8 mouse cellular contexts compared by ENCODE assay signal in the genomic region with DNA sequence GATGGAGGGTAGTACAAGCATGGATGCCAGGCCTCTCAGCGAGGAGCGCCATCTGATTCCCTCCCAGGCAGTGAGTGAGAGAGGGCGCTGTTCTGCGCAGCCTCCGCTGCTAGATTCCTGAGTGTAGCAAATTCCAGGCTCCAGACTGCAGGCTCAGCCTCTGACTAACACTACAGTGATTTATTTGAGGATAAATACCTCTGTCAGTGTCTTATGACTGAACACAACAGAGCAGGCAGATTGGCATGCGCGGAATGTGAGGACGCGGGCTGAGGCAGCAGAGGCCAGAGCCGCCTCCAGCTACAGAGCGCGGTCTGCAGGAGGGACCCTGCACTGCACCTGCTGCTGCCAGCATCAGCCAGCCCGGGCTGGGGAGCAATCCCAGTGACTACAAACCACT.
DNase-seq lines count a peak whose midpoint lies in the region; ATAC-seq and TF ChIP-seq lines count a peak whose summit lies in the region.

No protein-coding gene starts in this region.

- peak; percentile 50 for DNase-seq in cerebellum, adult 9-11 months
- peak; percentile 54 to 63 for DNase-seq in frontal cortex, postnatal 10 days (ENCODE audit: low spot score in 2 of 2)
- peak; percentile 85 for DNase-seq in layer of hippocampus, adult 9-11 months
- DNase-seq in lung, postnatal 0 days (ENCODE audit: low spot score): peak; percentile 95
- peak; percentile 75 to 80 for DNase-seq in right cerebral cortex, postnatal 10 days (ENCODE audit: low spot score in 2 of 2)

- H3K9me3 ChIP-seq in ES-Bruce4 (replicated peaks; ENCODE audit: control insufficient read depth, insufficient read depth, low read length, poor library complexity, severe bottlenecking): no peaks in the 10 kb centered on the region
- H3K9me3 ChIP-seq in hindbrain, embryonic 12.5 days (replicated peaks): no peaks in the 10 kb centered on the region
- H3K9me3 ChIP-seq in lung, postnatal 0 days (ENCODE audit: low read length): no peaks in the 10 kb centered on the region

- H3K36me3 ChIP-seq in ES-Bruce4 (ENCODE audit: control insufficient read depth, insufficient read depth, low read length, poor library complexity, severe bottlenecking): no peaks in the 10 kb centered on the region
- peaks cover 12% of the 10 kb centered on the region for H3K36me3 ChIP-seq in hindbrain, embryonic 12.5 days
- H3K36me3 ChIP-seq in lung, postnatal 0 days (ENCODE audit: insufficient read depth, low read length): no peaks in the 10 kb centered on the region

- peak overlapping the region; percentile 12; the same call in 1 of the 2 replicates for H3K4me2 ChIP-seq in hindbrain, embryonic 12.5 days (replicated peaks)
- no peak overlapping the region for H3K4me2 ChIP-seq in lung, postnatal 0 days (replicated peaks; ENCODE audit: low read depth, low read length)

- H3K4me3 ChIP-seq in ES-Bruce4 (ENCODE audit: low read depth, low read length): no peak overlapping the region
- no peak overlapping the region for H3K4me3 ChIP-seq in hindbrain, embryonic 12.5 days
- H3K4me3 ChIP-seq in lung, postnatal 0 days (ENCODE audit: low read depth, low read length): no peak overlapping the region

- H3K27me3 ChIP-seq in ES-Bruce4 (ENCODE audit: control insufficient read depth, insufficient read depth, low read length, poor library complexity, severe bottlenecking): no peaks in the 10 kb centered on the region
- H3K27me3 ChIP-seq in hindbrain, embryonic 12.5 days: no peaks in the 10 kb centered on the region
- H3K27me3 ChIP-seq in lung, postnatal 0 days (replicated peaks; ENCODE audit: insufficient read depth, low read length): no peaks in the 10 kb centered on the region

- TF ChIP-seq EP300 in ES-Bruce4 (IDR thresholded peaks at IDR 0.05; ENCODE audit: insufficient read depth, low read depth, low read length): peak; percentile 85
- TF ChIP-seq EP300 in lung, postnatal 0 days (IDR thresholded peaks at IDR 0.05): peak; percentile 83

- peak; percentile 59 for ATAC-seq in hindbrain, embryonic 12.5 days (ENCODE audit: low FRiP score)
- ATAC-seq in lung, postnatal 0 days: peak; percentile 86
- ATAC-seq in inflammation-experienced regulatory T-cells, adult 6 months: no peak

- H3K27ac ChIP-seq in ES-Bruce4 (ENCODE audit: insufficient read depth, low read length): peak overlapping the region; percentile 19; the same call in 1 of the 2 replicates
- peak overlapping the region; percentile 72 for H3K27ac ChIP-seq in hindbrain, embryonic 12.5 days
- H3K27ac ChIP-seq in lung, postnatal 0 days (ENCODE audit: low read length): peak overlapping the region; percentile 45

- peak; percentile 42 for TF ChIP-seq CTCF in ES-Bruce4 (IDR thresholded peaks at IDR 0.05; ENCODE audit: low read depth, low read length)
- TF ChIP-seq CTCF in lung, postnatal 0 days (IDR thresholded peaks at IDR 0.05): peak; percentile 81

- H3K9ac ChIP-seq in ES-Bruce4 (ENCODE audit: low read depth, poor library complexity, severe bottlenecking): no peak overlapping the region
- H3K9ac ChIP-seq in hindbrain, embryonic 12.5 days: no peak overlapping the region
- H3K9ac ChIP-seq in lung, postnatal 0 days (replicated peaks; ENCODE audit: low read depth): no peak overlapping the region

- H3K4me1 ChIP-seq in ES-Bruce4 (ENCODE audit: control insufficient read depth, insufficient read depth, low read length): peaks cover 2% of the 10 kb centered on the region
- peaks cover 90% of the 10 kb centered on the region for H3K4me1 ChIP-seq in hindbrain, embryonic 12.5 days
- peaks cover 61% of the 10 kb centered on the region for H3K4me1 ChIP-seq in lung, postnatal 0 days (ENCODE audit: insufficient read depth, low read depth, low read length)

- WGBS in hindbrain, embryonic 12.5 days: 6% methylated on average over 13 of the region's 13 CpGs
- 31% methylated on average over 13 of the region's 13 CpGs for WGBS in lung, postnatal 0 days

- no peak for TF ChIP-seq POLR2A in ES-Bruce4 (IDR thresholded peaks at IDR 0.05; ENCODE audit: insufficient read depth, low read length)

Comparison
In these comparisons a context has a peak if more than half of its experiments do, and no peak if none do; other contexts are left out.
1. H3K27ac ChIP-seq: peak in every context shown above with its lines; median percentile 72 in hindbrain, embryonic 12.5 days; 45 in lung, postnatal 0 days; 19 in ES-Bruce4.